Mouse (Mus musculus): ENCODE results near the gene Mamstr.
A peak's percentile ranks its signal among the peaks of the same experiment; 100 is the strongest.

Mamstr gene

DNA sequence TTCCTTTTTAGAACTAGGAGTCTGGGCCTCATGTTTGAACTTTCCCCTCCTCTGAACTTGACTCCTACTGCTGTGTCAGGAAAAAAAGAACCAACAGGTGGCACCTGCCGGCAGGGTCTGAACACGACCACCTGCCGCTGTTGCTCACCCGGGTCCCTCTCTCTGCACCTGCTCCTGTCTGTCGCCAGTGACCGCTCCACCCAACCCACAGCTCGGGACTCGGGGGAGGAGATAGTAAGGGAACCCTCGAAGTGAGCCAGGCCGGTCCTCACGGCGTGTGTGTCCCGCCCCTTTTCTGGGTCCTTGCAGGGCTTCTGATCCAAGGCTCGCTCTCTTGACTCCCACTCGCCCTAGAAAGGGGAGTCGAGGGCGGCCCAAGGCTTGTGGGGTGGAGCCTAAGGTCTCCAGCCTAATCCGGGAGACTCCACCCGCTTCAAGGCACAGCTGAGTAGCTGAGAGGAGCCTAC is at the start of gene Mamstr:
Gene Mamstr (plus strand): TSS at position 417 of the 467 bp plus-strand sequence.
- DNase-seq (ENCODE audit: low spot score in 2 of 2), result no peak

- DNase-seq (ENCODE audit: low spot score in 2 of 2), result no peak
Observed at GRCm38 (mm10) chr7:45590874-45591273, 48.9 kb upstream of the Mamstr start.

DNA sequence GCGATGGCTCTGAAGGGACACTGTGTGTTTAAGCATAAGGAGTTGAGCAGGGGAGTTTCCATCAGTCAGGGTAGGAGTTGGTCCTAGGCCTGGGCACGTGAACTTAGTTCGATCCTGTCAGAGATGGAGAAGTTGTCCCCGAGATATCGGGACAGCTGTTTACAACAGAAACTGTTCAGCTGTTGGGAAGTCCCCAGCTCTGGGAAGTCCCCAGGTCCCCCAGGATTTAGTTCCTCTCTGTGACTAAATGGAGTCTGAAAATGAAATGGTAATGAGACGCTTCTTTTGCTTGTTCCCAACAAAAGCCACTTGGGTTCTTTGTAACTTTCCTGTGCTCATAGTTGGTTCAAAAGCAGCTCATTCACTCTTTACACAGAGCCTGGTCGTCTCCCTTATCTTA is 47.9 kb upstream of the Mamstr start:
- no peak for DNase-seq (ENCODE audit: low spot score in 2 of 2)

DNA sequence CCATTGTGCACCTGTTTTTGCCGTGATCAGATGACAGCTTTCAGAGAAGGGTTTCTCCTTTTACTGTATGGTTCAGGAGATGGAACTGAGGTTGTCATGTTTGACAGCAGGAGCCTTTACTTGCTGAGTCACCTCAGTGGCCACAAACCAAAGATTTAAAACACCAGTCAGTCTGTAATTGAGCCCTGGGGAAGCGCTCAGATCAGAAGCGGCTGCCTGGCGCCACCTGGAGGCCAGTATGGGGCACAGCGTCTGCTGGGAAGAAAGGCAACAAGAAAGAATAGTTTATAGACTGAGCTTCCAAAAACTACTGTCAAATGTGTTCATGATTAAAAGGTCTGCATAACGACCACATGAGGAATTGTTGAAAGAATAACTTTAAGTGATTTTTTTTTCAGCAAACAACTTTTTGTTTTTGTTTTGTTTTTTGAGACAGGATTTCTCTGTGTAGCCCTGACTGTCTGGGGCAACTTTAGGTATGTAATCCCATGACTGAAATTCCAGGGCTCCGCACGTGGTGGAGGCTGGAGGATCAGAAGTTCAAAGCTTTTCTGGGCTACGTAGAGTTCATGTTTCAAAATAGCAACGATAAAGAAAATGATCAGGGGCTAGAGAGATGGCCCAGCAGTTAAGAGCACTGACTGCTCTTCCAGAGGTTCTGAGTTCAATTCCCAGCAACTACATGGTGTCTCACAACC is 46.5 kb upstream of the Mamstr start:
- peak; percentile 75 to 79 for DNase-seq (ENCODE audit: low spot score in 2 of 2)

DNA sequence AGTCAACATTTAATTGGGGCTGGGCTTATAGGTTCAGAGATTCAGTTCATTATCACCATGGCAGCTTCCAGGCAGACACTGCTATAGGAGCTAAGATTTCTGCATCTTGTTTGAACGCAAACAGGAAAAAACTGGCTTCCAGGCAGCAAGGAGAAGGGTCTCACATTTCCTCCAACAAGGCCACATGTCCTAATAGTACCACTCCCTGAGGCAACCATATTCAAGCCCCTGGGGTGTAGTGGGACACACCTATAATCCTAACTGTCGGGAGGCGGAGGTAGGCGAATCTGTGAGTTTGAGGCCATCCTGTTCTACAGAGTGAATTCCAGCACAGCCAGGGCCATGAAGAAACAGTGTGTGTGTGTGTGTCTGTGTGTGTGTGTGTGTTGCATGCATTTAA is 44.6 kb upstream of the Mamstr start:
- DNase-seq (ENCODE audit: low spot score in 2 of 2), result no peak

GRCm38 (mm10) chr7:45596107-45596506 is 43.7 kb upstream of the Mamstr start:
- DNase-seq (ENCODE audit: low spot score in 2 of 2), result no peak

DNA sequence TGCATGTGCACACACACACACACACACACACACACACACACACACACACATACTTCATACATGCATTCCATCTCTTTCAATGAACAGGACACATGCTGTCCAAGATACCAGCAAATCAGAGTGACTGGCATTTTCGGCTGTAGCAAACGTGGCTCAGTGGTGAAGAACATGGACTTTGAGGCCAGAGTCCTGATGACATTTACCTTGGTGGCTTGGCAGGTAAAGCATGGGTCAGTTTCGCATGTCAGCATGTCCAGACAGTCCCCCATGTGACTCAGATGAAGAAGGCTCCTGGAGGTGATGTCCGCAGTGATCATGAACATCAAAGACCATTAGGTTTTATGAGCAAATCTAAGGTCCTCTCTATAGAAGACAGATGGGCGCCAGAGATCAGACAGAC is 42.8 kb upstream of the Mamstr start:
- DNase-seq (ENCODE audit: low spot score in 2 of 2), result no peak

DNA sequence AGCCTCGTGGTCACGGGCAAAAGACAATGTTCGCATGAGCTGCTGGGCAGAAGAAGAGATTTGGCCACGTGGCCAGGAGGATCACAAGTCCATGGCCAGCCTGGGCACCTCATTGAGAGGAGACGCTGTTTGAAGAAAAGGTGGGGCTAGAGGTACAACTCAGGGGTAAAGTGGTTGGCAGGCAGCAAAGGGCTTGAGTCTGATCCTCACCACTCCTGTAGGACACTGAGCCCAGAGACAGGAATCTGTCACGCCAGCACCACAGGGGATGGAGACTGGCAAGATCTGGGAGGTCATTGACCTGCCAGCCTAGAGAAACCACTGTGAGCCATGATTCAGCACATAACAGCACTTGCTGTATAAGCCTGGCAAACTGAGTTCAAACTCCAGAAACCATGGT is 42.2 kb upstream of the Mamstr start:
- no peak for DNase-seq (ENCODE audit: low spot score in 2 of 2)

GRCm38 (mm10) chr7:45598960-45599879 is 40.6 kb upstream of the Mamstr start:
- no peak for DNase-seq (ENCODE audit: low spot score in 2 of 2)

- DNase-seq (ENCODE audit: low spot score in 2 of 2), result no peak
Observed at GRCm38 (mm10) chr7:45605704-45606289, 34.0 kb upstream of the Mamstr start.

- no peak for DNase-seq (ENCODE audit: low spot score in 2 of 2)
Observed at GRCm38 (mm10) chr7:45609511-45609910, 30.3 kb upstream of the Mamstr start.

- no peak for DNase-seq (ENCODE audit: low spot score in 2 of 2)
Observed at GRCm38 (mm10) chr7:45616277-45616676, 23.5 kb upstream of the Mamstr start.

GRCm38 (mm10) chr7:45617042-45617695 is 22.6 kb upstream of the Mamstr start, which contains the start of gene Fut1:
Gene Fut1, plus strand, starts transcription at chr7:45617289.
- peak in 1 of 2 experiments; percentile 43 for DNase-seq (ENCODE audit: low spot score in 2 of 2)

GRCm38 (mm10) chr7:45618316-45618715 is 21.5 kb upstream of the Mamstr start:
- DNase-seq (ENCODE audit: low spot score in 2 of 2), result no peak

DNA sequence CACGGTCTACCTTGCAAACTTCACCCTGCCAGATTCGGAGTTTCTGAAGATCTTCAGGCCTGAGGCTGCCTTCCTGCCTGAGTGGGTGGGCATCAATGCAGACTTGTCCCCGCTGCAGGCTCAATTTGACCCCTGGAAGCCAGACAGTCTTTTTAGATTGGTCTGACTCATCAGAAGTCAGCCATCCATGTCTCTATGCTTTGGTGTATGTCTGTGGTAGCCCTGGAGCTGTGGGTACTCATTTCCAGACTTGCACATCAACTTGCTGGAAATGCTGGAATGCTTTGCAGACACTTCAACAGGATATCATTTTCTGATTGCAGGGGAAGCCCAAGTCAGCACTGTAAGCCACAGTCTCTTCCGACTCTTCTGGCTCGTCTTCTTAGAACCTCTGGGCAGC is 20.2 kb upstream of the Mamstr start:
- DNase-seq (ENCODE audit: low spot score in 2 of 2), result no peak

- no peak for DNase-seq (ENCODE audit: low spot score in 2 of 2)
Observed at GRCm38 (mm10) chr7:45621443-45621842, 18.3 kb upstream of the Mamstr start, which contains the start of gene Izumo1. Gene Izumo1, plus strand, starts transcription at chr7:45621811.

- DNase-seq (ENCODE audit: low spot score in 2 of 2), result no peak
Observed at GRCm38 (mm10) chr7:45623507-45623906, 16.3 kb upstream of the Mamstr start.

DNA sequence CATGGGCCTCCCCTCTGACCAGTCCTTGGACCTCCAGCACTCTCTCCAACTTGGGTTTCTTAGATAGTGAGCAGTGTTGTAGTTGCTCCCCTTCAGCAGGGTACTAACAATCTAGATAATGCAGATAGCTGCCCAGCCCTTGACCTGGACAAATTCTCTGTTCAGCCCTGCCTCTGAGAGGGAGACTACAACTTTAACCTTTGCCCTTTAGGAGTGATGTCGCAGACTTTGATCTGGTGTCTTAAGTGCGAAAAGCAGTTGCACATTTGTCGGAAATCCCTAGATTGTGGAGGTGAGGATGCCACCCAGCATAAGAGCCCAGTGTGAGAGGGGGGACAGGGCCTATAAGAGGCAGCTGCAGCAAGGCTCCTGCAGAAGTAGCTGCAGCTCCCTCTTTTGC is 15.1 kb upstream of the Mamstr start:
- DNase-seq (ENCODE audit: low spot score in 2 of 2), result no peak

GRCm38 (mm10) chr7:45625481-45625880 is 14.3 kb upstream of the Mamstr start:
- no peak for DNase-seq (ENCODE audit: low spot score in 2 of 2)

DNA sequence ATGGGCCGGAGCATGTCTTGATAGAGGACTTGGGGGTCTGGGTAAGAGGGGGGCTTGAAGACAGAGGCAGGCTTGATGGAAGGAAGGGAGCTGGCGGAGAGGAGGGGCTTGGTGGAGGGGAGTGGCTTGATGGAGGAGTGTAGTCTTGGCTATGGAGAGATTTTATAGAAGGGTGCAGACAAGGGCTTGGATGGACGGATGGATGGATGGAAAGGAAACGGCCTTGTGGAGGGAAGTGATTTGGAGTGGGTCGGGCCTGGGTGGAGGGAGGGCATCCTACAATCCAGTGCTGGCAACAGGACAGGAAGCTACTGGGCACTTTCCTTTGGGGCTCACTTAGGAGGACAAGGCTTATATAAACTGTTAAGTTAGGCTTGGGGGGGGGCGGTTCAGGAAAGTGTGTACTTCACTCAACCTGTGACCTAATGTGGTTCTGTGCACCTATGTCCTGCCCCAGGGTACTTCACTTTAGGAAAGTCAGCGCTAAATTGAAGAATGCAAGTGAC is 13.2 kb upstream of the Mamstr start:
- DNase-seq (ENCODE audit: low spot score in 2 of 2), result no peak

DNA sequence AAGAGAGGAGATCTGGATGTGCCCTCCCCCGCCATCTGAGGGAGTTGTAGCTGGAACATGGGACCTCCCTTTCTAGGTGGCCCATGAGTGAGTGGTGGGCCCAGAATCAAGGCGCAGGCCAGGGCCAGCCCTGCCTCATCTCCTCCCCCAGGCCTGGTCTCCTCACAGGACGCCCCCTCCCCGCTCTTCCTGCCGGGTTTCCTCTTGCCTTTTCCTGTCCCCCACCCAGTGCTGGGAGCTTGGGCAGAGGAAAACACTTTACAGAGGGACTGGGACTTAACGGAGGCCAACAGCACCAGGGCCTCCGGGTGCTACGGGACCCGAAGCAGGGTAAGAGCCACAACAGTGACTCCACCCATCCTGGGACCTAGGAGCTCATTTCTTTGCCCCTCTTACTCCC is 12.5 kb upstream of the Mamstr start, which contains the start of gene Rasip1:
Gene Rasip1 (plus strand): TSS at position 228 of the 400 bp plus-strand sequence.
- no peak for DNase-seq (ENCODE audit: low spot score in 2 of 2)
